Mouse (Mus musculus): ENCODE measurements around the gene Olfr867. TPM values are rescaled to one million over a fixed set of nuclear protein-coding genes. Genes with fewer than 3 reads are reported as not detected.

The Olfr867 gene
- polyA plus RNA-seq (2014; fragmentation: Nextera tagmentation; extraction: Ambion mirVana), result not detected in 2 replicates

GRCm38 (mm10) chr9:20057462-20057861, at the start of gene Olfr867:
Gene Olfr867, minus strand, starts transcription at chr9:20057562.
- 49% methylated on average over 1 of the region's 1 CpGs for WGBS
- Histone ChIP-seq H3K27me3 (ENCODE audit: control insufficient read depth, insufficient read depth, low read length) (no peaks in the 10 kb centered on the region), H3K9ac (ENCODE audit: low read length) (no peak within 1 kb of the TSS), H3K9me3 (ENCODE audit: control insufficient read depth, low read length) (no peaks in the 10 kb centered on the region), H3K4me1 (ENCODE audit: control insufficient read depth in 2 of 2, insufficient read depth in 2 of 2, low read length in 2 of 2) (no peaks in the 10 kb centered on the region), H3K27ac (replicated peaks in 1 of 2; ENCODE audit: control insufficient read depth in 1 of 2, insufficient read depth in 1 of 2, low read depth in 2 of 2, low read length in 2 of 2) (no peak within 1 kb of the TSS), H3K4me2 (ENCODE audit: low read length) (no peak within 1 kb of the TSS), H3K36me3 (ENCODE audit: control insufficient read depth, insufficient read depth, low read length) (no peaks in the 10 kb centered on the region), H3K4me3 (ENCODE audit: control insufficient read depth in 1 of 2, insufficient read depth in 1 of 2, low read depth in 1 of 2, low read length in 2 of 2) (no peak within 1 kb of the TSS)
- no peak for ATAC-seq (ENCODE audit: insufficient number of reproducible peaks, insufficient read depth, low FRiP score, low read depth)

- no peak within 1 kb of the TSS for H3K9ac ChIP-seq (ENCODE audit: low read length)
- ATAC-seq (ENCODE audit: insufficient number of reproducible peaks, insufficient read depth, low FRiP score, low read depth), result no peak
- peaks cover 8% of the 10 kb centered on the region; the same call in 1 of the 2 replicates for H3K9me3 ChIP-seq (ENCODE audit: control insufficient read depth, low read length)
- no peak within 1 kb of the TSS for H3K4me3 ChIP-seq (ENCODE audit: control insufficient read depth in 1 of 2, insufficient read depth in 1 of 2, low read depth in 1 of 2, low read length in 2 of 2)
- 28% methylated on average over 2 of the region's 2 CpGs for WGBS
- H3K4me2 ChIP-seq (ENCODE audit: low read length), result no peak within 1 kb of the TSS
- no peaks in the 10 kb centered on the region for H3K27me3 ChIP-seq (ENCODE audit: control insufficient read depth, insufficient read depth, low read length)
- H3K36me3 ChIP-seq (ENCODE audit: control insufficient read depth, insufficient read depth, low read length), result no peaks in the 10 kb centered on the region
- H3K4me1 ChIP-seq (ENCODE audit: control insufficient read depth in 2 of 2, insufficient read depth in 2 of 2, low read length in 2 of 2), result no peaks in the 10 kb centered on the region
- H3K27ac ChIP-seq (replicated peaks in 1 of 2; ENCODE audit: control insufficient read depth in 1 of 2, insufficient read depth in 1 of 2, low read depth in 2 of 2, low read length in 2 of 2), result no peak within 1 kb of the TSS
These were observed 41.0 kb upstream of the Olfr867 start, which contains the start of gene Olfr868 for GRCm38 (mm10) chr9:20098326-20098725. Gene Olfr868, plus strand, starts transcription at chr9:20098626.

GRCm38 (mm10) chr9:20073523-20074177, 16.3 kb upstream of the Olfr867 start:
- H3K4me1 ChIP-seq (ENCODE audit: control insufficient read depth in 2 of 2, insufficient read depth in 2 of 2, low read length in 2 of 2), result no peaks in the 10 kb centered on the region
- no peak for ATAC-seq (ENCODE audit: insufficient number of reproducible peaks, insufficient read depth, low FRiP score, low read depth)
- no peaks in the 10 kb centered on the region for H3K36me3 ChIP-seq (ENCODE audit: control insufficient read depth, insufficient read depth, low read length)
- H3K4me2 ChIP-seq (ENCODE audit: low read length), result no peak overlapping the region
- peaks cover 17% of the 10 kb centered on the region for H3K9me3 ChIP-seq (ENCODE audit: control insufficient read depth, low read length)
- H3K4me3 ChIP-seq (ENCODE audit: control insufficient read depth in 1 of 2, insufficient read depth in 1 of 2, low read depth in 1 of 2, low read length in 2 of 2), result no peak overlapping the region
- H3K27ac ChIP-seq (replicated peaks in 1 of 2; ENCODE audit: control insufficient read depth in 1 of 2, insufficient read depth in 1 of 2, low read depth in 2 of 2, low read length in 2 of 2), result no peak overlapping the region
- WGBS, result 45% methylated on average over 7 of the region's 7 CpGs
- no peaks in the 10 kb centered on the region for H3K27me3 ChIP-seq (ENCODE audit: control insufficient read depth, insufficient read depth, low read length)
- no peak overlapping the region for H3K9ac ChIP-seq (ENCODE audit: low read length)

GRCm38 (mm10) chr9:20071291-20071690, 13.9 kb upstream of the Olfr867 start:
- Histone ChIP-seq H3K4me3 (ENCODE audit: control insufficient read depth in 1 of 2, insufficient read depth in 1 of 2, low read depth in 1 of 2, low read length in 2 of 2) (no peak overlapping the region), H3K27me3 (ENCODE audit: control insufficient read depth, insufficient read depth, low read length) (no peaks in the 10 kb centered on the region), H3K36me3 (ENCODE audit: control insufficient read depth, insufficient read depth, low read length) (no peaks in the 10 kb centered on the region), H3K4me1 (ENCODE audit: control insufficient read depth in 2 of 2, insufficient read depth in 2 of 2, low read length in 2 of 2) (no peaks in the 10 kb centered on the region), H3K4me2 (ENCODE audit: low read length) (no peak overlapping the region), H3K27ac (replicated peaks in 1 of 2; ENCODE audit: control insufficient read depth in 1 of 2, insufficient read depth in 1 of 2, low read depth in 2 of 2, low read length in 2 of 2) (no peak overlapping the region), H3K9ac (ENCODE audit: low read length) (no peak overlapping the region), H3K9me3 (ENCODE audit: control insufficient read depth, low read length) (peaks cover 10% of the 10 kb centered on the region; the same call in 1 of the 2 replicates)
- ATAC-seq (ENCODE audit: insufficient number of reproducible peaks, insufficient read depth, low FRiP score, low read depth), result no peak
- WGBS, result 85% methylated on average over 1 of the region's 1 CpGs

- H3K9ac ChIP-seq (ENCODE audit: low read length), result no peak overlapping the region
- H3K27me3 ChIP-seq (ENCODE audit: control insufficient read depth, insufficient read depth, low read length), result no peaks in the 10 kb centered on the region
- no peak overlapping the region for H3K4me2 ChIP-seq (ENCODE audit: low read length)
- H3K27ac ChIP-seq (replicated peaks in 1 of 2; ENCODE audit: control insufficient read depth in 1 of 2, insufficient read depth in 1 of 2, low read depth in 2 of 2, low read length in 2 of 2), result no peak overlapping the region
- WGBS, result 69% methylated on average over 3 of the region's 3 CpGs
- no peaks in the 10 kb centered on the region for H3K36me3 ChIP-seq (ENCODE audit: control insufficient read depth, insufficient read depth, low read length)
- ATAC-seq (ENCODE audit: insufficient number of reproducible peaks, insufficient read depth, low FRiP score, low read depth), result no peak
- peaks cover 10% of the 10 kb centered on the region; the same call in 1 of the 2 replicates for H3K9me3 ChIP-seq (ENCODE audit: control insufficient read depth, low read length)
- no peak overlapping the region for H3K4me3 ChIP-seq (ENCODE audit: control insufficient read depth in 1 of 2, insufficient read depth in 1 of 2, low read depth in 1 of 2, low read length in 2 of 2)
- H3K4me1 ChIP-seq (ENCODE audit: control insufficient read depth in 2 of 2, insufficient read depth in 2 of 2, low read length in 2 of 2), result no peaks in the 10 kb centered on the region
These were observed 12.9 kb upstream of the Olfr867 start for GRCm38 (mm10) chr9:20070236-20070635.

- H3K4me3 ChIP-seq (ENCODE audit: control insufficient read depth in 1 of 2, insufficient read depth in 1 of 2, low read depth in 1 of 2, low read length in 2 of 2), result no peak overlapping the region
- H3K36me3 ChIP-seq (ENCODE audit: control insufficient read depth, insufficient read depth, low read length), result no peaks in the 10 kb centered on the region
- H3K4me2 ChIP-seq (ENCODE audit: low read length), result no peak overlapping the region
- H3K9me3 ChIP-seq (ENCODE audit: control insufficient read depth, low read length), result peaks cover 12% of the 10 kb centered on the region
- no peaks in the 10 kb centered on the region for H3K27me3 ChIP-seq (ENCODE audit: control insufficient read depth, insufficient read depth, low read length)
- ATAC-seq (ENCODE audit: insufficient number of reproducible peaks, insufficient read depth, low FRiP score, low read depth), result no peak
- WGBS, result 50% methylated on average over 3 of the region's 3 CpGs
- no peak overlapping the region for H3K9ac ChIP-seq (ENCODE audit: low read length)
- no peaks in the 10 kb centered on the region for H3K4me1 ChIP-seq (ENCODE audit: control insufficient read depth in 2 of 2, insufficient read depth in 2 of 2, low read length in 2 of 2)
- no peak overlapping the region for H3K27ac ChIP-seq (replicated peaks in 1 of 2; ENCODE audit: control insufficient read depth in 1 of 2, insufficient read depth in 1 of 2, low read depth in 2 of 2, low read length in 2 of 2)
These were observed 9.4 kb downstream of the Olfr867 start for GRCm38 (mm10) chr9:20047964-20048363.

GRCm38 (mm10) chr9:20027935-20028334, 29.4 kb downstream of the Olfr867 start, which contains the start of gene Olfr866:
Gene Olfr866, minus strand, starts transcription at chr9:20028035.
- Histone ChIP-seq H3K9ac (ENCODE audit: low read length) (no peak within 1 kb of the TSS), H3K4me3 (ENCODE audit: control insufficient read depth in 1 of 2, insufficient read depth in 1 of 2, low read depth in 1 of 2, low read length in 2 of 2) (no peak within 1 kb of the TSS), H3K4me1 (ENCODE audit: control insufficient read depth in 2 of 2, insufficient read depth in 2 of 2, low read length in 2 of 2) (no peaks in the 10 kb centered on the region), H3K36me3 (ENCODE audit: control insufficient read depth, insufficient read depth, low read length) (no peaks in the 10 kb centered on the region), H3K27ac (replicated peaks in 1 of 2; ENCODE audit: control insufficient read depth in 1 of 2, insufficient read depth in 1 of 2, low read depth in 2 of 2, low read length in 2 of 2) (no peak within 1 kb of the TSS), H3K27me3 (ENCODE audit: control insufficient read depth, insufficient read depth, low read length) (no peaks in the 10 kb centered on the region), H3K9me3 (ENCODE audit: control insufficient read depth, low read length) (0 out of 2 replicates have a peak, but pooled peaks cover 2% of the 10 kb centered on the region), H3K4me2 (ENCODE audit: low read length) (no peak within 1 kb of the TSS)
- WGBS, result 65% methylated on average over 2 of the region's 2 CpGs
- no peak for ATAC-seq (ENCODE audit: insufficient number of reproducible peaks, insufficient read depth, low FRiP score, low read depth)

All from heart, embryonic 14.5 days (tissue).